Mouse (Mus musculus) monocyte, adult 5-6 weeks (primary cell): ENCODE measurements around the gene Trim62. TPM values are rescaled to one million over a fixed set of nuclear protein-coding genes. Genes with fewer than 3 reads are reported as not detected.

Experiments
- ATAC-seq: fragments of 153-309, 156-312 bp; replicated peaks from 2 replicates; pipeline ENCODE4 v1.8.0; 2017; ENCODE audit warnings: mild to moderate bottlenecking; ENCODE audit not compliant: low TSS enrichment, insufficient number of reproducible peaks, severe bottlenecking, poor library complexity, low FRiP score
- total RNA-seq: library from RNA; stranded (forward); fragments of 200-1000, 200-491, 200-594 nt; gene quantifications from 3 replicates; pipeline ENCODE4 v1.2.3, GENCODE M21; 2017

Gene Trim62
- total RNA-seq, 1 experiment from 2014 or later = 0.95 TPM

GRCm38 (mm10) chr4:128946736-128947135, 63.4 kb downstream of the Trim62 start:
- no peak for ATAC-seq

DNA sequence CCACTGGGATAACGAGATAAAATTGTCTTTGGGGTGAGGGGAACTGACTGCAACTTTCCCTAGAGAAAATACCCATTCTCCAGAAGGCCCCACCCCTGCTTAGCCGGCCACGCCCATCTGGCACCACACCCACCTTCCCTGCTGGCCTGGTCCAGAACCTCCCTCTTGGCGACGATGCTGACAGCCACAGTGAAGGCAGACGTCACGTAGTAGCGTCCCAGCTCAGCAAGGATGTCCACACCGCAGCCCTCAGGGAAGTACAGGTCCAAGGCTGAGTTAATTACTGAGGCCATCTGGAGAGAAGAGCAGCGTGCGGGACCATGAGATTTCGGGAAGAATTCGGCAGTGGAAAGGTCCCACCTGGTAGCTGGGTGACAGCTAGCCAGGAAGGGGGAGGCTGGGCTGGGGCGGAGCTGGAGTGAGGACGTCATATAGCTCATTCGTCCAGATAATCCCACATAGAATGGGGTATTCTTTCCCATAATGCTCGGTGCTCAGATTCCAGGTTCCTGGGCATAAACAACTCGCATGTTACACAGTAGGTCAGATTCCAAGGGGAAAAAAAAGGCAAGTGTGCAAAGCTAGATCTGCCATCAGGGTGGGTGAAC, 64.0 kb downstream of the Trim62 start:
- ATAC-seq = 0 out of 2 replicates have a peak, but pooled peaks have one; percentile 14

- ATAC-seq = 0 out of 2 replicates have a peak, but pooled peaks have one; percentile 30
These were observed 64.8 kb downstream of the Trim62 start for GRCm38 (mm10) chr4:128948137-128948674.

- ATAC-seq = no peak
These were observed 66.2 kb downstream of the Trim62 start for GRCm38 (mm10) chr4:128949470-128950005.

- no peak for ATAC-seq
These were observed 67.1 kb downstream of the Trim62 start for GRCm38 (mm10) chr4:128950461-128950860.

DNA sequence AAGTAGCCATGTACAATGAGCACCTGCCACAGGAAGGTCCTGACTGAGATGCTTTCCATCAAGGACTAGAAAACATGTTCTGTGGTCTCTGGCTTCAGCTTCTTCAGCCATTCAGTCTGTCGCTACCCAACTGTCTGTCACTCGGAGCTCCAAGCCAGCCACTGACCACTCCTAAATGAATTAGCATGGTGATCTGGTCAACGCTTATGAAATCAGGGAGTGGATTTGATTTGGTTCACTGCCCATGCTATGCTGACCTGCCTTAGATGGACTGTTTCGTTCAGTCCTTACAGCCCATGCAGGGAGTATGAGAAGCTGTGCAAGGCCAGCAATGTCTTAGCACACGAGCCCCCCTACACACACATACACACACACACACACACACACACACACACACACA, 70.5 kb downstream of the Trim62 start:
- no peak for ATAC-seq

DNA sequence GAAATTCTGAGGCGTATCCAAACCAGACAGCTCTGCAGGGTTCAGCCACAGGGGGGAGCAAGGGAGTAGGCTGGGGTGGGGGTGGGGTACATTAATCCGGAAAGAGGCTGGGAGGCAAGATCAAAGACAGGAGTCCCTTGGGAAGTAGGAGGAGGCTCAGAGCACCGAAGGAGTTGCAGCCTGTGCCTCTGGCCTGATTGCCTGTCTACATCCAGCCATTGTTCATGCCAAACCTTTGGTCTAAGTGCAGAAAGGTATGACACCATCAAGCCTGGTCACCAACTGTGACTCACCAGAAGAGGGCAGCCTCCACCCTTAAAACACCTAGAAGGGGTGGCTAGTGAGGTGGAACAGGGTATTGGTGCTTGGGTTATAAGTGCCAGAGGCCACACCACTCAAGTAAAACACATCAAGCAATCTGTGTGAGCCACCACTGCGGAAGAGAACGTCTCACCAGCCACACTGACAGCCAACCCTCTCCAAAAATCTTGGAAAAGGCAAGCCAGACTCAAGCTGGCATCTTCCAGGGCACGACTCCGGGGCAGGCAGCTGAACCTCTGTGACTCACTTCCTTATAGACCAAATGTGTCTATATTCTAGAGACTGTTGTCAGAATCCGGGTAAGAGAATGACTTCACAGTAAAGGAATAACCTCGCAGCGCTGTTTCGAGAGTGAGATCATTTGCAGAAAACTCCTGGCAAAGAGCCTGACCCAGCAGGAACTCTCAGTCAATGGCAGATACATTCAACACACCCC, 74.0 kb downstream of the Trim62 start:
- ATAC-seq = peak; percentile 84

DNA sequence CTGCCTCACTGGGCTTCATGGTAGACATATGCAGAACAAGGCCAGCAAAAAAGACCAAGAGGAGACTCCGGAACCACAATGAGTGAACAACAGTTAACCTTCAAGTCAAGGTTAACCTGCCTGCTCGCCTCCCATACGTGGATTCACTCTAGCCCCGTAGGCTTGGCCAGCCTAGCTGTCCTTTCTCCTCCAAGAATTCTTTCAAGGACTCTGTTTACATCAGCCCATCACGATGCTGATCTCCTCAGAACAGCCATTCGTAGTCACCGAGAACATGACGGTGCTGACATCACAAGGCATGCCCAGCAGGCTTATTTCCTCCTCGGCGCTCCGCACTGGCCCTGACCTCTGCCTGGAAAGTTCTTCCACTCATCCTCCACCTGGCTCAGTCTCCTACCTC, 74.8 kb downstream of the Trim62 start:
- no peak for ATAC-seq

- no peak for ATAC-seq
These were observed 75.5 kb downstream of the Trim62 start for GRCm38 (mm10) chr4:128958849-128959248.

DNA sequence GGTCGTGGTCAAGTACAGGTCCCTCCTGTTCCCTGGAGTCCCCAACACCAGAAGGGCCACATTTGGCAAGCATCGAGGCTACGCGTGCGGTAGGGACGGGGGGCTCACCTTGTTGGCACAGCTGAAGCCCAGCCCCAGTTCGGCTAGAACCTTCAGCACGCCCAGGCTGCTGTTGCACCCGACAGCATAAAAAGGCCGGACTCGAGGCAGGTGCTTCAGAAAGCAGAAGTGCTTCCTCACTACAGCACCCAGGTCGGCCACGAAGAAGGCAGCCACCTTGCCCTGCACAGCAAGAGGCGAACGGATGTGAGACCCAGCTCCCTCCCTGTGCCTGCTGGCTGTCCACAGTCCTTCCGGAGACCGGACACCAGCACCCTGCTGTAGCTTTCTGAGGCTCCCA, 76.3 kb downstream of the Trim62 start:
- ATAC-seq = no peak

Other genes with a start within 250 kb of the Trim62 start
- gene Phc2, start 228.9 kb upstream of the Trim62 start, total RNA-seq = 15.0 to 31.5 TPM (median 22.9 TPM) in 3 replicates
- 0.19 to 0.57 TPM in 2 of 3 replicates, not detected in the other for gene A3galt2, start 128.2 kb upstream of the Trim62 start, total RNA-seq
- 3.6 to 8.3 TPM (median 5.7 TPM) in 3 replicates for gene Zfp362, start 77.5 kb upstream of the Trim62 start, total RNA-seq
- 2.2 to 11.7 TPM (median 5.8 TPM) in 3 replicates for gene Azin2, start 78.9 kb downstream of the Trim62 start, total RNA-seq
- gene Ak2, start 108.4 kb downstream of the Trim62 start, total RNA-seq = 62.2 to 89.0 TPM (median 73.4 TPM) in 3 replicates
- 223 to 304 TPM (median 264 TPM) in 3 replicates for gene Rnf19b, start 174.7 kb downstream of the Trim62 start, total RNA-seq
- gene Tmem54, start 222.0 kb downstream of the Trim62 start, total RNA-seq = not detected in 3 replicates
- gene Hpca, start 238.5 kb downstream of the Trim62 start, total RNA-seq = not detected in 3 replicates